Mouse (Mus musculus) B cell, adult 2 months (primary cell): ENCODE measurements at regions not wholly inside any gene's neighbourhood (a gene's known extent, or its start where the extent isn't known, plus 50 kb on each side); places are given as distances from the start of the nearest gene placed in this dataset.

Experiments
- DNase-seq, 2 experiments: peaks; one replicate each; pipeline ENCODE4 v3.0.0; 2022

DNA sequence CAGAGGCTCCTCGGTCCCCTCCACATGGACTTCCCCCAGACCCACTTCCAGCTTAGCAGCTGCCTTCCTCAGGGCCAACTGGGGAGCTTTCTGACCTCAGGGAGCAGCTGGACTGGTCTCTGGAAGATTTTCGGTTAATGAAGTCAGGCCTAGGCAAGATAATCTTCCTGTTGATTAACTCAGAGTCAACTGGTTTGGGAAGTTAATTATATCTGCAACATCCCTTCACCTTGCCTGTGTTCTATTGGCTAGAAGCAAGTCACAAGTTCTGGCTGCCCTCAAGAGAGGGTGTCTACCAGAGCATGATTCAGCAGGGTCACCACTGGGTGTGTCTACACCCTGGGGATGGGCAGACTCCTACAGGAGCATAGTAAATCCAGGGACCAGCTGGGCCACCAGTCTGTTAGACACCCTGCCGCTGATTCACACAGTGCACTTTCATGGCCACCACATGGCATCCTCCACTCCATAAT, 53.9 kb upstream of the Maml3 start:
- DNase-seq: no peak

DNA sequence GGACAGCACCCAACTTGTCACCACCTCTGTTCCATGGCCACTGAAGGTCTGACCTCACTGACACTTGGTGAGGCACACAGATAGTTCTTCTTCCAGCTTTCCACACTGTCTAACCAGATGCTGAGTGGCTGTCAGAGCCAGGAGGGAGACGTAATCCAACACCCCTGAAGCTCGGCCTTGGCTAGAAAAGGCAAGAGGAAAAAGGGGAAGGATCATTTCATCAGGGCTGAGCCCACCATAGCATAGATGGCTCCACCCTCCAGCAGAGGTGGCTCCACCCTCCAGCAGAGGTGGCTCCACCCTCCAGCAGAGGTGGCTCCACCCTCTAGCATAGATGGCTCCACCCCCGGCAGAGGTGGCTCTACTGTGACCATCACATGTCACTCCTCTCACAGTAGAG, 56.8 kb upstream of the Maml3 start:
- peak; percentile 7 to 9 for DNase-seq

DNA sequence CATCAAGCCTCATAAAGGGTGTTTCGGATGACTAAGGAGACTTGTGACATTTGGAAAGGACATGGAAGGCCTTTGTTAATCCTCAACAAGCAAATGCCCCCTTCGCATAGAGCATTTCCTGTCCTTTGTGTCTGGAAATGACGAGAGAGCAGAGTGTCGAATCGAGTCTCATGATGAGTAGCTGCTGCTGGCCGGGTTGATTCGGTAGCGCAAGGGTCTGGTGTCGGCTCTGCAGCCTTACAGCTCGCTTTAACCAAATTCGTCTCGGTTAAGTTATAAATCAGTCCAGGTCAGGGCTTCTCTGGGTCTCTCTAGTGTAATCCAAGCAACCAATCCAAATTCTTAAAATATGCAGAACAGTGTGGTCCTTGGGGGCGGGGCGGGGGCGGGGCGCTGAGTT, 59.1 kb upstream of the Maml3 start:
- no peak for DNase-seq

DNA sequence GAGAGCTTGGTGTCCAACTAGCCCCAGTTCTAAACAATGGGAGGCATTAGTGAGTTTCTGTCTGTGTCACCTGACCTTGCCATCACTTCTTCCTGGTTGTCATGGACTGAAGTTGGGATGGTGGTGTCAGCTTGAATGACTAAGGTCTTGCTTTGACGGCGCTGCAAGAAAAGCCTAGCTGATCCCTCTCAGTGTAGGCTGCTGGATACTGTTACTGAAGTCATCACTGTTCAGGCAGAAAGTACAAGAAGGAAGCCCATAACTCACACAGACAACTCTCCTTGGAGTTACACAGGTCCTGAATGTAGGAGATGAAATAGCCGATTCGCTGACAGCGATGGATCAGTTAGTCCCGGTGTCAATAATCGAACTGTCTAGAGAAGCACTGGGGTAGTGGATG, 62.5 kb upstream of the Maml3 start:
- no peak for DNase-seq

- DNase-seq: no peak
Observed at GRCm38 (mm10) chr3:52170847-52171246, 66.0 kb upstream of the Maml3 start.

DNA sequence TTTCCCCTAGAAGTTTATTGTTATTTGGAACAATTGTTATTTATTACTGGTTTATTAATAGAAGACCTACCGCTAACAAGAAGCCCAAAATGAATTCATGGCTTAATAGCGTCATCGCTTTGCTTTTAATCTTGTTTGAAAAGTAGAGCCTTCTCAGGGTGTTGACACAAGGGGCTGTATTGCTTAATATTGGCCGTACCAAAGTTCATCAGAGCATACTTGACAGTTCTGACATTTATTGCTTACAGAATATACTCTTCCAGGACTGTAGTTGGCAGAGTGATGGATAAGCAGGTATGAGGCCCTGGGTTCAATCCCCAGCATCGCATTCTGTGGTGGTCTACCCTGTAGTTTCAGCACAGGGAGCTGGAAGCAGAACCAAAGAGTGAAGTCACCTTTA, 66.4 kb upstream of the Maml3 start:
- no peak for DNase-seq

DNA sequence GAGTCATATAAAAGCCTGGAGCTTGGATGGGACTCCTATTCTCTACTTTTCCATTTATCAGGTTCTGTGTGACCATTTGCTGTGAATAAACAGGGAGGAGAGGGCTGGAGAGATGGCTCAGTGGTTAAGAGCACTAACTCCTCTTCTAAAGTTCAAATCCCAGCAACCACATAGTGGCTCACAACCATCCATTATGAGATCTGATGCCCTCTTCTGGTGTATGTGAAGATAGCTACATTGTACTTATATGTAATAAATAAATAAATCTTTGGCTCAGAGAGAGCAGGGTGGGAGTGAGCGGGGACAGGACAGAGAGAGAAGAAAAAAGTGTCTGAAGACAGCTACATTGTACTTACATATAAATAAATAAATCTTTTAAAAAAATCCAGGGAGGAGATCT, 68.6 kb upstream of the Maml3 start:
- DNase-seq: no peak

DNA sequence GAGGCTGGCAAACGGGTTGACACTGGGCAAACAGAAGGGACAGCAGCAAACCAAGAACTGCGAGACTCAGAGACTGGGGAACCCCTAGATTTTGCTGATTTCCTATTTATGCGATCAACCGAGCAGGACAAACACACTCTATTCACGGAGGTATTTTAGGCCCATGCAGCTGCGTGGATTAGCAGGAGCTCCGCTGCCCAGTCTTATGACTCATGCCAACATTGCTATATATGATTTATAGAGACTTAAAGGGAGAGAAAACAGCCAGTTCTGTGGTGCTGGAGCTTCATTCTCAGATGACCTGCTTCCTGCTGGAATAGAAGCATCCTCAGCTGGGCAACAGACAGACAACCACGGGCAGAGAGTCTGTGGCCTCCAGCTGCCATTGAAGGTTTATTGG, 71.2 kb upstream of the Maml3 start:
- DNase-seq: peak; percentile 19 to 30

- no peak for DNase-seq
Observed at GRCm38 (mm10) chr3:52178851-52179250, 74.0 kb upstream of the Maml3 start.

GRCm38 (mm10) chr3:52179686-52180085, 74.8 kb upstream of the Maml3 start:
- peak in 1 of 2 experiments; percentile 28 for DNase-seq

DNA sequence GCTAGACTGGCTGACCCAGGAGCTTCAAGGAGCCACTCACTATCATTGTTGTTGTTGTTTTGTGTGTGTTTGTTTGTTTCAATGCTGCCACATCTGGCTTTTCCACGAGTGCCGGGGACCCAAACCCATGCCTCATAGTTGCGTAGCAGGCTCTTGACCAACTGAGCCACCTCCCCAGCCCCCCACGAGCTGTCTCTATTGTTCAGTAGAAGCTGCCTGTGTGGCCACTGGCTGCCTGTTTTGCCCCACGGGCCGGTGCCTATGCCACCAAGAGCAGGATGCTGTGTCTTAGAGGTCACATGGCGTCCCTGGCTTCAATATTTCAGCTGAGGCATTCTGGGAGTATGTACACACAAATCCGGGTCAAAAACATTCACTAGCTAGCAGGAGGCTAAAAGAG, 75.4 kb upstream of the Maml3 start:
- no peak for DNase-seq

DNA sequence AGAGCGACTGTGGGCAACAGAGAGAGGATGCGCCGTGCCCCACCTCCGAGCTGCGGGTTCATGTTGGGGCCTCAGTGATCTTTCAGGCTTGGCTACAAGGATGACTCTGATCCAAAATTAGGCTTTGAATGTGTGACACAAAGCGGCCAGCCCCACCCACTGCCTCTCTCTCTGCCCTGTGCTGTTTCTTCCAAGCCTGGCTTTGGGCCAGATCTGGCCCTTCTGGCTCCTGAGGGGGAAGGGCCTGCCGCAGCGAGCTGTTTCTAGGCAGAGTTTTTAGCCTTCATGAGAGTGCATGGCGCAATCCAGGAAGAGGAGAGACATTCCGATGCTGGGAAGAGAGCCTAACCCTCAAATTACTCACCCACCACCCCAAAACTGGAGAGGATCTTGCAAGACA, 75.9 kb upstream of the Maml3 start:
- DNase-seq: no peak

GRCm38 (mm10) chr3:52181326-52182101, 76.6 kb upstream of the Maml3 start:
- no peak for DNase-seq

DNA sequence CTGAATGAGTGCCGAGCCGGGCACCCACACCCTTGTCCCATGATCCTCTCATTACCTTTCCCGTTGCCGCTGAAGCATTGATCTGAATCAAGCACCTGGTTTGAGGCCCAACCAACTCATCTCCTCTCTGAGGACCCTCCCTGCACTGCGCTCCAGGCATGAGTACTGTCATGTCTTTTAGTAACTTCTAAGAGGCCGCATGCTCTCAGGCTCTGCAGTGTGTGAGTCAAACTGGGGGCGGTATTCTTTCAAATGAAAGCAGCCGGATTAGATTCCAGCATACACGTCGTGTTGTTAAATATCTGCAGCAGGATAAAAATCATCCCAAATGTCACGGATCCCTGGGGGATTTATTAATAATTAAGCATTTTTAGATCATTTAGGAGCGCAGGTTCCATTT, 79.4 kb upstream of the Maml3 start:
- no peak for DNase-seq

DNA sequence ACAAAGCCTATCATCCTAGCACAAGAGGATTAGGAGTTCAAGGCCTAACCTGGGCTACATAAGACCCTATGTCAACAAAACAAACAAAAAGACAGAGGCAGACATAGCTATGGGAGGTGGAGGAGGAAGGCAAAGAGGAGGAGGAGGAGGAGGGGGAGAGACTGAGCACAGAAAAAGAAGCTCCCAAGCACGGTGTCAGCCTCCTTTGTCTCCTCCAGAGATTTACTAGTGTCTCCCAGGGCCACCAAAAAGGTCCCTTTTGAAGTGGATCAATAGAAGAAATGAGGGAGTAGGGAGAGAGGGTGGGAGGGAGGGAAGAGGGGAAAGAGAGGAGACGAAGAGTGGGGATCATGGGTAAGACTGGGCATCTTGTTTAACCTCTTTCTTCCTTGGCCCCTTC, 80.5 kb upstream of the Maml3 start:
- DNase-seq: no peak

- no peak for DNase-seq
Observed at GRCm38 (mm10) chr3:52187401-52187801, 80.7 kb upstream of the Foxo1 start.

- DNase-seq: no peak
Observed at GRCm38 (mm10) chr3:52188303-52188702, 79.8 kb upstream of the Foxo1 start.

- no peak for DNase-seq
Observed at GRCm38 (mm10) chr3:52189016-52189415, 79.1 kb upstream of the Foxo1 start.

DNA sequence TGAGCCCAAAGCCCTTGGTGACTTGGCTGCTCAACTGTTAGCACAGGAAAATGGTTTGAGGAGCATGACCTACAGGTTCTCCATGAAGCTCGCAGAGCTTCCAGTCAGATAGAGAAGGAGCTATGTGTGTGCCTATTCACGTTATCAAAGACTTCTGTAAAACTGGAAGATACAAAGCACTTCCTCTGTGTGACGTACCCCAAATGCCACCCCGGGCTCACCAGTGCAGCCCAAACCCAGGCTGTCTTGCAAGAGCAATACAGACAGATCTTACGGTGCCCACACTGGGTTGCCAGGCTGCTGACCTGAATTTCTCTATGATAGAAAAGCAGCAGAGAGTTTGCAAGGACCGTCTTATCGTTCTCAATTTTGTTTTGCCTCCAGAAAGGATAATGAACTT, 78.1 kb upstream of the Foxo1 start:
- DNase-seq: peak; percentile 17 to 23

DNA sequence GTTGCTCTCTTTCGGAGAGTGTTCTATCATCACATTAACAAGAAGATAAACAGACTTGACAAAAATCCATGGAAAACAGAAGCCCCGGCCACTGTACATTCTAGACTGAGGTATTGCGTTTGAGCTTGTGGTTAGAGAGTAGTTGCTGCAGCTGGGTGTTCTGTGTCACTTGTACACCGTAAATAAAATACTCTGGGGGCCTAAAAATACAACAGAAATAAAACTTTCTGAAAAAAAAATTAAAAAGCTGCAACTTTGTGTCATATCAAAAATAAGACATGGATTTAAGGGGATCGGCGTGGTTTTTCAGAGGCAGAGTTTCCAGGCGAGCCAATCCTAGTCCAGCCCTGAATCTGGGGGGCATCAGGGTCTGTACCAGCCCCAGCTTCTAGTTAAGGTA, 75.1 kb upstream of the Foxo1 start:
- DNase-seq: no peak

DNA sequence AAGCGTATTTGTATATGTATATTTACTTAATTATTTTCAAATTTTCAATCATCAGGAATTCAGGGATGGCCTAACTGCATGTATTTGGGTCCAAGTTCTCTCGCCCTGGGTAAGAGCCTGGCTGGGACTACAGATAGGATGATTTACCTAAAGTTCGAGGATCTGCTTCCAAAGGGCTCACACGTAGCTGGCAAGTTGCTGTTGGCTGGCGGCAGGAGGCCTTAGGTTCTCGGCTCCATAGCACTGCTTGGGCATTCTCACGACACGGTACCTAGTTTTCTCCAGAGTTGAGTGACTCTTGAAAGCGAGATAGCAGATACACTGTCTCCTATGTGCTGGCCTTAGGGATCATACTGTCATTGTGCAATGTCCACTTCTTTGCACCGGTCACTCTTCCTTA, 73.9 kb upstream of the Foxo1 start:
- no peak for DNase-seq

- DNase-seq: no peak
Observed at GRCm38 (mm10) chr3:52195486-52195885, 72.7 kb upstream of the Foxo1 start.

GRCm38 (mm10) chr3:52196047-52196935, 71.8 kb upstream of the Foxo1 start:
- peak; percentile 82 to 85 for DNase-seq

GRCm38 (mm10) chr3:52196936-52197246, 71.2 kb upstream of the Foxo1 start:
- DNase-seq: no peak
